Mouse (Mus musculus): ENCODE measurements around the gene Map3k3. TPM values are rescaled to one million over a fixed set of nuclear protein-coding genes. Genes with fewer than 3 reads are reported as not detected.
"Not testable (repeated sequence)": the region's sequence is repeated elsewhere in the genome, so short reads cannot be mapped to it uniquely, and the experiment has no call there.

Gene Map3k3
- polyA plus RNA-seq, 1 experiment from 2014 or later, result 14.2 TPM

GRCm38 (mm10) chr11:106098223-106098622, 13.8 kb downstream of the Map3k3 start:
- 97% methylated on average over 1 of the region's 1 CpGs for WGBS
- no peak for ATAC-seq (replicated peaks)
- no peaks in the 10 kb centered on the region for H3K4me1 ChIP-seq
- H3K9ac ChIP-seq (replicated peaks), result no peak overlapping the region
- H3K4me3 ChIP-seq, result no peak overlapping the region
- no peak overlapping the region for H3K4me2 ChIP-seq (replicated peaks)
- H3K27ac ChIP-seq (replicated peaks), result no peak overlapping the region
- peaks cover 2% of the 10 kb centered on the region; the same call in 1 of the 2 replicates for H3K36me3 ChIP-seq
- H3K9me3 ChIP-seq, result no peaks in the 10 kb centered on the region
- H3K27me3 ChIP-seq, result no peaks in the 10 kb centered on the region

GRCm38 (mm10) chr11:106102866-106103265, 18.5 kb downstream of the Map3k3 start:
- H3K4me2 ChIP-seq (replicated peaks), result no peak overlapping the region
- ATAC-seq (replicated peaks), result no peak
- peaks cover 7% of the 10 kb centered on the region for H3K36me3 ChIP-seq
- H3K9me3 ChIP-seq, result no peaks in the 10 kb centered on the region
- WGBS, result 93% methylated on average over 3 of the region's 3 CpGs
- H3K27ac ChIP-seq (replicated peaks), result no peak overlapping the region
- H3K4me1 ChIP-seq, result no peaks in the 10 kb centered on the region
- H3K4me3 ChIP-seq, result no peak overlapping the region
- H3K9ac ChIP-seq (replicated peaks), result no peak overlapping the region
- H3K27me3 ChIP-seq, result no peaks in the 10 kb centered on the region

DNA sequence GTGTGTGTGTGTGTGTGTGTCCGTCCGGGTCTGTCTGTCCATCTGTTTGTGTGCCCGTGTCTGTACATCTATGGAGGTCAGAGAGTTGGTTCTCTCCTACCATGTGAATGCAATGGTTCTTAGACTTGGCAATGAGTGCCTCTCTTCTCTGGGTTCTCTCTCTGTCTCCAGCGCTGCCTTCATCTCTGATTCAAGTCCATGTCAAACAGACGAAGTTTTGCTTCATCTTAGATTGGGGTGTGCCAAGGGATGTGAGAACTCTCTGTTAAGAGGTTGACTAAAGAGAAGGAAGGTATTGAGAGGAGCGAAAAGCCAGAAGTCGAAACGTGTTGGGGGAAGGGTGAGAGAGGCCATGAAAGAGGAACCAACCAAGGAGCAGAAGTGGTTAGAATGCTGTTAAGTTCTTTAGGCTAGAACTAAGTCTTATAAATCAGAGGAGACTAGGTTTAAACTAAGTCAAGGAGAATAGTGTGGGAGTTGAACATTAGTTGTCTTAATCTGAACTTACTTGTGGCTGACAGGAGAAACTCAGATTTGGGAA, 21.7 kb downstream of the Map3k3 start:
- H3K9me3 ChIP-seq, result no peaks in the 10 kb centered on the region
- no peak overlapping the region for H3K4me2 ChIP-seq (replicated peaks)
- H3K36me3 ChIP-seq, result peaks cover 7% of the 10 kb centered on the region
- no peaks in the 10 kb centered on the region for H3K4me1 ChIP-seq
- H3K9ac ChIP-seq (replicated peaks), result no peak overlapping the region
- H3K27ac ChIP-seq (replicated peaks), result no peak overlapping the region
- no peaks in the 10 kb centered on the region for H3K27me3 ChIP-seq
- H3K4me3 ChIP-seq, result no peak overlapping the region
- no peak for ATAC-seq (replicated peaks)
- WGBS, result 90% methylated on average over 7 of the region's 8 CpGs

DNA sequence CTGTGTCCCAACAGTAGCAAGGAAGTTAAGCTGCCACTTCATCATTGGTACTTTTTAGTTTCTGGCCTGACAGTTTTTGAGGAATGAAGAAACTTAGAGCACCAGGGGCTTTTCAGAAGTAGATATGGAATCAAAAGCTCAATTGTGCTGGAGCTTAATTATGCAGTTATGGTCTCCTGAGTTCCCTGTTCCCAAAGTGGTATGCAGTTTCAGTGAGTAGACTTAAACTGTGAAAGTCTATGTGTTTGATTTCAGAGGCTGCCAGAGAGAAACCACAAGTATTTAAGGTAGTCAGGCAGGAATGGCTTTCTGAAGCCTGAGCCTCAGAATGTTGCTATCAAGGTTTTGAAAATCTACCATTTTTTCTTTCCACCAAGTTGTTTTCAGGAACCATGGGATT, 27.3 kb downstream of the Map3k3 start:
- Histone ChIP-seq H3K36me3 (peaks cover 28% of the 10 kb centered on the region), H3K4me2 (replicated peaks) (no peak overlapping the region), H3K4me1 (no peaks in the 10 kb centered on the region), H3K9ac (replicated peaks) (no peak overlapping the region), H3K9me3 (no peaks in the 10 kb centered on the region), H3K4me3 (no peak overlapping the region), H3K27me3 (no peaks in the 10 kb centered on the region), H3K27ac (replicated peaks) (no peak overlapping the region)
- no peak for ATAC-seq (replicated peaks)

DNA sequence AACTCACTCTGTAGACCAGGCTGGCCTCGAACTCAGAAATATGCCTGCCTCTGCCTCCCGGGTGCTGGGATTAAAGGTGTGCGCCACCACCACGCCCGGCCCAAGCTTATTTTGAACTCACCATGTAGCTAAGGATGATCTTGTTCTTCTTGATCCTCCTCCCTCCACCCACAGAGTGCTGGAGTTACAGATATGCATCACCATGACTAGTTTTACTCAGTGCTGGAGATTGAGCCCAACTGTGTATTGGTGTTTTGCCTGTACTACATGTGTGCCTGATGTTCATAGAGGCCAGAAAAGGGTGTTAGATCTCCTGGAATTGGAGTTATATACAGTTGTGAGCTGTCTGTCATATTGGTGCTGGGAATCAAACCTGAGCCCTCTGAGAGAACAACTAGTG, 37.8 kb downstream of the Map3k3 start:
- no peak for ATAC-seq (replicated peaks)
- no peaks in the 10 kb centered on the region for H3K27me3 ChIP-seq
- no peaks in the 10 kb centered on the region for H3K4me1 ChIP-seq
- no peak overlapping the region for H3K4me3 ChIP-seq
- no peak overlapping the region for H3K4me2 ChIP-seq (replicated peaks)
- WGBS, result 97% methylated on average over 5 of the region's 5 CpGs
- no peak overlapping the region for H3K9ac ChIP-seq (replicated peaks)
- H3K9me3 ChIP-seq, result no peaks in the 10 kb centered on the region
- H3K27ac ChIP-seq (replicated peaks), result no peak overlapping the region
- H3K36me3 ChIP-seq, result peaks cover 40% of the 10 kb centered on the region

GRCm38 (mm10) chr11:106122736-106123135, 38.3 kb downstream of the Map3k3 start:
- Histone ChIP-seq H3K4me1 (no peaks in the 10 kb centered on the region), H3K36me3 (peaks cover 38% of the 10 kb centered on the region), H3K27me3 (no peaks in the 10 kb centered on the region), H3K9me3 (no peaks in the 10 kb centered on the region), H3K4me3 (no peak overlapping the region), H3K9ac (replicated peaks) (no peak overlapping the region), H3K27ac (replicated peaks) (no peak overlapping the region), H3K4me2 (replicated peaks) (no peak overlapping the region)
- WGBS, result 95% methylated on average over 3 of the region's 3 CpGs
- no peak for ATAC-seq (replicated peaks)

GRCm38 (mm10) chr11:106124784-106125183, 40.4 kb downstream of the Map3k3 start:
- no peak for ATAC-seq (replicated peaks)
- Histone ChIP-seq H3K27me3 (no peaks in the 10 kb centered on the region), H3K9me3 (no peaks in the 10 kb centered on the region), H3K4me2 (replicated peaks) (no peak overlapping the region), H3K9ac (replicated peaks) (no peak overlapping the region), H3K4me3 (no peak overlapping the region), H3K36me3 (peaks cover 28% of the 10 kb centered on the region), H3K27ac (replicated peaks) (no peak overlapping the region), H3K4me1 (no peaks in the 10 kb centered on the region)
- WGBS, result 83% methylated on average over 4 of the region's 4 CpGs

DNA sequence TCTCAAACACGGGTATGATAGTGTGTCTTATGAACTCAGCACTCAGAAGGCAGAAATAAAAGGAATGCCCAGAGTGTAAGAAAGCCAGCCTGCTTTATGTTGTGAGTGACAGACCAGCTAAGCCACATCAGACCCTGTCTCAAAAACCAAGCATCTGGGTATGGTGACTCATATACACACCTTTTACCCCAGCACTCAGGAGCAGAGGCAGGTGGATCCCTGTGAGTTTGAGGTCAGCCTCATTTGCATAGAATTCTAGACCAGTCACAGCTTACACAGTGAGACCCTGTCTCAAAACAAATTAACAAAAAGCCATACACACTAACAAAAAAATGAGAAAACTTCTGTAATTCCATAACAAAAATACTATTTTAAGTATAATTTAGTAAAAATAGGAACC, 41.4 kb downstream of the Map3k3 start:
- Histone ChIP-seq H3K4me2 (replicated peaks) (no peak overlapping the region), H3K9ac (replicated peaks) (no peak overlapping the region), H3K27me3 (no peaks in the 10 kb centered on the region), H3K27ac (replicated peaks) (no peak overlapping the region), H3K4me3 (no peak overlapping the region), H3K36me3 (peaks cover 27% of the 10 kb centered on the region; the same call in 1 of the 2 replicates), H3K4me1 (no peaks in the 10 kb centered on the region), H3K9me3 (no peaks in the 10 kb centered on the region)
- 79% methylated on average over 1 of the region's 1 CpGs for WGBS
- no peak for ATAC-seq (replicated peaks)

GRCm38 (mm10) chr11:106126727-106127373, 42.4 kb downstream of the Map3k3 start:
- H3K4me2 ChIP-seq (replicated peaks); H3K27ac ChIP-seq (replicated peaks); H3K9me3 ChIP-seq; H3K27me3 ChIP-seq; H3K9ac ChIP-seq (replicated peaks); H3K4me1 ChIP-seq; H3K4me3 ChIP-seq; ATAC-seq (replicated peaks): not testable (repeated sequence)
- 96% methylated on average over 6 of the region's 6 CpGs for WGBS
- H3K36me3 ChIP-seq, result peaks cover 25% of the 10 kb centered on the region; the same call in 1 of the 2 replicates

GRCm38 (mm10) chr11:106129477-106129876, 45.1 kb downstream of the Map3k3 start:
- WGBS, result 96% methylated on average over 1 of the region's 1 CpGs
- H3K9ac ChIP-seq (replicated peaks), result no peak overlapping the region
- ATAC-seq (replicated peaks), result no peak
- H3K27me3 ChIP-seq, result no peaks in the 10 kb centered on the region
- no peak overlapping the region for H3K4me2 ChIP-seq (replicated peaks)
- no peak overlapping the region for H3K4me3 ChIP-seq
- no peak overlapping the region for H3K27ac ChIP-seq (replicated peaks)
- peaks cover under 1% of the 10 kb centered on the region; the same call in 1 of the 2 replicates for H3K4me1 ChIP-seq
- no peaks in the 10 kb centered on the region for H3K9me3 ChIP-seq
- peaks cover 20% of the 10 kb centered on the region; the same call in 1 of the 2 replicates for H3K36me3 ChIP-seq

DNA sequence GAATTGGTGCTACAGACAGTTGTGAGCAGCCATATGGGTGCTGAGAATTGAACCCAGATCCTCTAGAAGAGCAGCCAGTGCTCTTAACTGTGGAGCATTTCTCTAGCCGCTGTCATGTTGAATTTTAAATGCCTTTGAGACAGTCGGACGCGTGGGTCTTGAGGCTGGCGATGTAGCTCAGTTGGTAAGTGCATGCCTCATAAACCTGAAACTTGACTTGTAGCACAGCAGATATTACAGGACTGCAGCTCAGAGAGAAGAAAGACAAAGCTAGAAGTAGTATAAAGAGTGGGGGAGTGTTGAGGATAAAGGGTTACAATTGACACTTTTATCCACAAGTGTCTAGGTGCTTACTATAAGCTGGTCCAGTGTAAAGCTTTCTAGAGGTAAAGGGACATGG, 48.1 kb downstream of the Map3k3 start:
- Histone ChIP-seq H3K4me3 (no peak overlapping the region), H3K4me1 (peaks cover 10% of the 10 kb centered on the region), H3K4me2 (replicated peaks) (no peak overlapping the region), H3K36me3 (peaks cover 10% of the 10 kb centered on the region; the same call in 1 of the 2 replicates), H3K27ac (replicated peaks) (no peak overlapping the region), H3K9me3 (no peaks in the 10 kb centered on the region), H3K9ac (replicated peaks) (no peak overlapping the region), H3K27me3 (no peaks in the 10 kb centered on the region)
- no peak for ATAC-seq (replicated peaks)
- WGBS, result 92% methylated on average over 5 of the region's 5 CpGs

DNA sequence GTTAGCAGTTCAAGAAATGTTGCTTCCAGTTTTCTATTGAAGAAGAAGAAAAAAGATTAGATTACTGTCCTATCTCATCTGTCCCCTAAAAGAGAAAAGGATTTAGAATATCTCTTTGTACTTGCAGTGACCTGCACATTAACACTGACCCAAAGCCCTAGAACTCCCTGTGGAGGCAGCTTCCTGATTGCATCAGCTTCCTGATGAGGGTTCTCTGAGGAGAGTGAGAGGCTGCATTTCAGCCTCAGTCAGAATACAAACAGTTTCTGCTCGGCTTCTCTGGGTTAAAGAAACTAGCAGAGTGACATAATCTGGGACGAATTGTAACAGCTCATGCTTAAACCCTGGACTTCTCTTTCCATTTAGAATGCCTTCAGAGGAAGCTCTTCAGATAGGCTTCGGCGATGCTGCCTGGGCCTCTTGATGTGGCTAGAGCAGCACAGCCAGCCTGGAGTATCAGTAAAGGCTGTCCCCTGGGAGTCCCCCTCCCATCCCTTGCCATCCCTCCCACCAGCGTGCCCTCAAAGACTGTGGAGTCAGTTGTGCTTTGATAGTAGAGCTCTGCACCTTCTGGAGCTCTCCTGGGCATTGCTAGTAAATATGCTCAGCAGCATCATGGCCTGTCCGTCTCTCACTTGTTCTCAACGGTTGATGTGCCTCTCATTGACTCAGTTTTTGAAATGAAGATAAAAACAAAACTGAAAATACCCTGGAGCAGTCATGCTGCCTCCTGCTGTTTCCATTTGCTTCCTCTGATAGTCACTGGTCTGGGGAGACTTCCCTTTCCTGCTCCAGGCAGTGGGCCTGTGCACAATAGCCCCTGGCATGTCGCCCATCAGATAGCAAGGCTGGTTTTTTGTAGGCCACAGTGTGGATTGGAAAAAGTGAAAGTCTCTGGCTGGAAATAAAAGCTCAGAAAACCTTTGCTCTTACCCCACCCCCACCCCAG, 50.4 kb downstream of the Map3k3 start:
- Histone ChIP-seq H3K4me1 (peaks cover 10% of the 10 kb centered on the region), H3K27me3 (no peaks in the 10 kb centered on the region), H3K27ac (replicated peaks) (peak overlapping the region; percentile 82), H3K9ac (replicated peaks) (no peak overlapping the region), H3K36me3 (peaks cover 10% of the 10 kb centered on the region; the same call in 1 of the 2 replicates), H3K4me2 (replicated peaks) (no peak overlapping the region), H3K9me3 (no peaks in the 10 kb centered on the region), H3K4me3 (no peak overlapping the region)
- peak; percentile 35; the same call in 1 of the 2 replicates for ATAC-seq (replicated peaks)
- 39% methylated on average over 8 of the region's 8 CpGs for WGBS
